Mouse (Mus musculus) forelimb bud, embryonic 11.5 days (tissue): ENCODE measurements around the gene Shank2.
A peak's percentile ranks its signal among the peaks of the same experiment; 100 is the strongest.

Experiments used
- DNase-seq: peaks from one replicate; pipeline ENCODE4 v3.0.0-alpha.2; 2012; ENCODE audit warnings: low read depth, low spot score

Gene Shank2

DNA sequence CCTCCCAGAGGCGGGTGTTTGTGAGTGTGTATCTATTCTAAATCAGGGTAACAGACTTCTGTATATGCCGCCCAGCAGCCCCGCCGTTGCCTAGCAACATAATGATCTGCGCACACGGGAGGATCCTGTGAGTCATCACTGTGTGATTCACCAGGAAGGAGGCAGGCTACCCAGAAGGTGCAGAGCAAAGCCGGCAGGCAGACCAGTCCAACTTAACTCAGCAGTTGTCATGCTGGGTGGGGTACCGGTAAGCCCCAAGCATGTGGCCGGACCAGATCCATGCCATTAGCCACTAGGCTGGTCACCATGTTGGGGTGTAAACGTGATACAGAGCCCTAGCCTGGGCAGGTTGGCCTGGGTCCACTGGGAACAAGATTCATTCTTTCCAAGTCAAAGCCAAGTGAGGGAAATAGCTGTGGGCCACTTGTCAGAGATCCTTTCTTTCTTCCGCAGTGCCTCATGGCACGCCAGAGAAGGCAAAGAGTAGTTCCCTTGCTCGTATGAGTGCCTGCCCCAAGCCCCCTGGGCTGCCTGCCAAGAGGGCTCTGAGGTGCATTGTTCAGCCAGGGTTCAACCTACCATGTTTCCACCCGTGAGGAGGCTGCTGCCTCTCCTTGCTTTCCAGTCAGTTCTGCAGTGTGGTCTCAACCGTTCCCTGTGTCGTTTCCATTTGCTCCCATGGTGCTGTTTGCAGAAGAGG lies 416.1 kb downstream of the Shank2 start:
- DNase-seq: no peak

DNA sequence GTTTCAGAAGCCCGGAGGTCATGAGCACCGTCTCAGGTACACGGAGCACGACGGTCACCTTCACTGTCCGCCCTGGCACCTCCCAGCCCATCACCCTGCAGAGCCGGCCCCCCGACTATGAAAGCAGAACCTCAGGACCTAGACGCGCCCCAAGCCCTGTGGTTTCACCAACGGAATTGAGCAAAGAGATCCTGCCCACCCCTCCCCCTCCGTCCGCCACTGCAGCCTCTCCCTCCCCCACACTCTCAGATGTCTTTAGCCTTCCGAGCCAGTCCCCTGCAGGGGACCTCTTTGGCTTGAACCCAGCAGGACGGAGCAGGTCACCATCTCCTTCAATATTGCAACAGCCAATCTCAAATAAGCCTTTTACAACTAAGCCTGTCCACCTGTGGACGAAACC lies 418.8 kb downstream of the Shank2 start:
- no peak for DNase-seq

DNA sequence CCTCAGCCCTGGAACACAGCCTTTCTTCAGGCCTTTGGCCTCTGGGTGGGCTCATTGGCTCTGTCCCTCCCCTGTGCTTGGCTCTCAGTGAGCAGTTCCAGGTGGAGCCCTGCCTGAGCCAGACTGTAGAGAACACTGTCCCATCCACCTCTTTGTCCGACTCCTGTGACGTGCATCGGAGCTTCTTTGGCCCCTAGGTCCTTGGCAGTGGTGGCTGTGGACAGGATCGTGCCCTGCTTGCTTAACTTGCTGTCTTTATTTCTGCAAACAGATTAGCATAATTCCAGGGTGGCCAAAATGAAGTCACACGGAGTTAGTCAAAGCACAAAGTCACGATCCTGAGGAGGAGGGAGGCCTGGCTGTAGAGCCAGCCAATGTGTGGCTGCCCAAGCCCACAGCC lies 419.8 kb downstream of the Shank2 start:
- DNase-seq: no peak

DNA sequence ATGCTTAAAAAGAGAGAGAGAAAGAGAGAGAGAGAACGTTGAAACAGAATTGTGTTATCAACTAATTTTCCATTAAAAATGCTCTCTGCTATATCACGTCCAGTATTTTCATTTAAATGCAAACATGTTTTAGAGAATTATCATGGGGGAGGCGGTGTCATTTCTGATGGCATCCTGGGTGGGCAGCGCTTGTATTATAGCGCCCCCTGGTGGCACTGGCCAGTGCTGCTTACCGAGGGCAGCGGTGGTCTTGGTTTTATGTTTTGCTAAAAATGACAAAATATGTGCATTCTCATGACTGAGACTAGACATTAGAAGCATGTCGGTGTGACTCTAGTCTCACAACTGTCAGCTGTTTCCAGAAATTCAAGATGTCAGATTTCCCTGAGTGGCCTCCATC lies 424.2 kb downstream of the Shank2 start:
- peak; percentile 47 for DNase-seq

DNA sequence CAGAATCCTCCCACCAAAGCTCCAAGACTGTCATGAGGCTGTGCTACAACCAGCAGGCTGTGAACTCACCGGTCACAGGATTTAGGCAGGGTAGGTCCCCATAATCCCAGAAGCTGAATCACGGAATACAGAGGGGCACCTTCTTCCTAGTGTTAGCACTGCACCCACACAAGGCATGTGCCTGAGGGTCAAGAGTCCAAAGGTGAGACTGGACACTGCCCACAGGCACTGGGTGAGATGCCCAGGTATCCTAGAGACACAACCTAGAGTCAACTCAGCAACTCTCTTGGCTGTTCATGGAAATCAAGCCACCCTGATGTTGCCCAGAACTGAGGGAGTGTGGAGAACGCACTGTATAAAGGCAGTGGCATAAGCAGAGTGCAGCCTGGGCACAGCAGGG lies 424.9 kb downstream of the Shank2 start:
- DNase-seq: no peak

DNA sequence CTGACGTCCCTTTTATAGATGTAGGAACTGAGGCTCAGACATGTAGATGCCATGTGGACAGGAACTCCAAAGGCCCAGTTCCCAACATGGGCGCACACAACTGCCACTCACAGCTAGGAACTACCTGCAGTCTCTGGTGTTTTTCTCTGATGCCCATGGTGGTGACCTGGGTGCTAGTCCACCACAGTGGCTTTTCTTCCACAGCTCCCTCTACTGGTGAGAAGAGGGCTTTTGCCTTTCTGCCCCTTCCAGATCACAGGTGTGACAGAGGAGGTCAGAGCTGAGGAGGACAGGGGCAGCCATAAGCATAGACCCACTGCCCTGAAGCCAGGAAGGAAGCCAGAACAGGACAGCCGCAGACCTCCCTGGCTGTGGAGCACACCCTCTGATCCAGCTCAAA lies 425.7 kb downstream of the Shank2 start:
- no peak for DNase-seq

DNA sequence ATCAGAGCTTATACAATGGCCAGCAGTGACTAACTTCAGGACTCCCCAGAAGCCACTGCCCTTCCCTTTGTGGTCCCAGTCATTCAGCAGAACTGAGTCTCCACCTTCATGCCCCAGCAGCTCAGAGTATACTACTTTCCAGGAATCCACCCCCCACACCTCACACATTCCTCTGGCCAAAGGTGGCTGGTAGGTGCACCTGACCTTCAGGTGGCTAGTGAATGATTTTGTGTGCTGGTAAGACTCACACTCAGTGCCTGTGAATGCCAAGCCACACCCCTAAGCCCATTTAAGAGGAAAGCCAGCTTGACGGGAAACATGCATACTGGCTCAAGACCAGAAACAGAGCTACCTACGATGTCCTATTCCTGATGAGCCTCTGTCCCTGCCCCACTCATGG lies 431.2 kb downstream of the Shank2 start:
- DNase-seq: no peak

DNA sequence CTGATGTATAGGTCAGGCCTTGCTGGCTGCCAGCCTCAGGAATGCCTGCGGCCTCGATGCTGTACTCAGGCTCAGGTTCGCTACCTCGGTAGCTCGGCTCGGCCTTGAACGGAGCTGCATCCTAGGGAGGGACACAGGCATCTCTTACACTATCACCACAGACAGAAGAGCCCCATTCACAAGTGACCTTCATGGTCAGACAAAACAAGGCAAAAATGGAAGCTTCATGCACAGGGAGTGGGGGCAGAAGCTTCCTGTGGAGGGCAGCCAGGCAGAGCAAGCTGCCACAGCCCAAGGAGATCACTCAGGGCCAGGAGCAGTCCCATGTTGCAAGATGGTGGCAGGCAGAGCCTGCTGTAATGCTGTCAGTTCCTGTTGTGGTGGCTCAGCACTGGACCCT lies 437.1 kb downstream of the Shank2 start:
- DNase-seq: no peak

DNA sequence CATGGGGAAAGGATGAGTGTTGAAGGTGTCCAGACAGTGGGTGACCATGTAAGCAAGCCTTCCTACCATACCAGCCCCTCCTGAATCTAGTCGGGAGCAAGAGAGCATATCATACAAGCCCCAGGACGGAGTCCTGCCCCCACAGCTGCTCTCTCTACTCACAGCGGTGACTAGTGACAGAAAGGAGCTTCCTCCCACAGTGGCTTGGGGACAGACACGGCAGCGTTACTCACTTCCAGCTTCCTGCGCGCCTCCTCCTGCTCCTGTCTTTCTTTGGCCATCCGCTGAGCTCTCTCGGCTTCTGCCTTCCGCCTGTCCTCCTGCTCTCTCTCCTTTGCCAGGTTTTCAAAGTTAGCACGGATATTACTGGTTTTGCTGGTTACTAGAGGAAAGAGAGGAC lies 439.7 kb downstream of the Shank2 start:
- no peak for DNase-seq

DNA sequence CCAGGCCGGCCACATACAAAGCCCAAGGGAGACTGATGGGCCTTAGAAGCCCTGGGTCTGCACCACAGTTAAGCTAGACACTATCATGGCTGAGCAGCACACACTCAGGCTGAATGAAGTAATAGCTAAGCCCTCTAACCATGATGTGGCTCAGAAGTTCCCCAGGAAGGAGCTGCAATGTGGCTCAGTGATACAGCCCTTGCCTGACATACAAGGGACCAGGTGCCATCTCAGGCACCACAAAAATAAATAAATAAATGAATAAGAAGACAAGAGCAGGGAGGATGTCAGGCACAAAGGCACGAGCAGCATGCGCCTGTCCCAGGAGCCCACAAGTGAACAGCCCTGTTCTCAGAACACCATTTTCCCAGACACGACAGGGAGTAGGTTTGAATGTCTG lies 440.2 kb downstream of the Shank2 start:
- DNase-seq: no peak

DNA sequence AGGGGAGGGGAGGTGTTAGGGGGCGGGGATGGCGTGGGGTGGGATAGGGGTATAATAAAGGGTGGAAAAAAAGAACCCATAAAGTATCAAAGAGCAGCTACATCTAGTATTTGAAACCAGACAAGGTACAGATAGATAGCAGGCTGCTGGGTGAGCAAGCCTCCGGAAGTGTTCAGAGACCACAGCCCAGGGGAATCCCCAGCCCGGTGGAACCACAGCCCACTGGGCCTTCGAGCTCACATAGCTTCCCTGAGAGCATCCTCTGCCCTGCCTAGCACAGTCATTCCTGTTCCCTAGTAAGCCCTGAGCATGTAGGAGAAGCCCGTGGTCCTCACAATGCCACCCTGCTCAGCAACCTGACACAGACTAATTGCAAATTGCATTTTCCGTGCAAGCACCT lies 443.1 kb downstream of the Shank2 start:
- no peak for DNase-seq

DNA sequence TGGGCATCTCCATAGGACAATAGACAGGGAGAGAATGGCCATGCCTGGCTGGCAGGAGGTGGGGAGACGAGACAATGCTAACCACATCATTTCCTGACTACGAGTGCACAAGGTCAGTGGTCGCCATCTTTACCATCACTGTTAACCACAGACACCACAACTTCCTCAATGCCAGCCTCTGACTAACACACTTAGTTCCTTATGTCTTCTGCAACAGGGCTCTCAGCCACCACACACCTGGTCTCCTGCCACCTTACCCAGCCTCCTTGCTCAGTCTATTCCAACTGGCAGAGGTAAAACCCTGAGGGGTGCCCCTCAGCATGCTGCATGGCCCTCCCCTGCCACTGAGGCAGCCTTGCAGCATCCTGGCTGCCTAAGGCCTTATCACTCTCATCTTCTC lies 445.4 kb downstream of the Shank2 start:
- DNase-seq: no peak

DNA sequence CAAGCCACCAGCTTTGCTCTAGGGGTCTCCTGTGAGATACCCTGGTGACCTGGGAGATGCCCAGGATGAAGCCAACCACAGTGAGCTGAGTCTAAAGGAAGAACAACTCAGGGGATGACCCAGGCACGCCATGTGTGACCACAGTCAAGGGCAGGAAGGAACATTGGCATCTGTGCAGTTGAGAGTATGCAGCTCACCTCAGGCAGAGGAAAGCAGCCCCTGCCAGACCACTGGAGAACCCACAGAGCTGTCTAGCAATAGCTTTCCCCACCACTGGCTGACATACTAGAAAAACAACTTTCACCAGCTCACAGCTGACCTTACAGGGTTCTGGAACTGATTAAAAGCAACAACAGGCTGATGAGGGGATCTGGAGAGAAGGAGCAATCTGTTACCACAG lies 446.5 kb downstream of the Shank2 start:
- no peak for DNase-seq

DNA sequence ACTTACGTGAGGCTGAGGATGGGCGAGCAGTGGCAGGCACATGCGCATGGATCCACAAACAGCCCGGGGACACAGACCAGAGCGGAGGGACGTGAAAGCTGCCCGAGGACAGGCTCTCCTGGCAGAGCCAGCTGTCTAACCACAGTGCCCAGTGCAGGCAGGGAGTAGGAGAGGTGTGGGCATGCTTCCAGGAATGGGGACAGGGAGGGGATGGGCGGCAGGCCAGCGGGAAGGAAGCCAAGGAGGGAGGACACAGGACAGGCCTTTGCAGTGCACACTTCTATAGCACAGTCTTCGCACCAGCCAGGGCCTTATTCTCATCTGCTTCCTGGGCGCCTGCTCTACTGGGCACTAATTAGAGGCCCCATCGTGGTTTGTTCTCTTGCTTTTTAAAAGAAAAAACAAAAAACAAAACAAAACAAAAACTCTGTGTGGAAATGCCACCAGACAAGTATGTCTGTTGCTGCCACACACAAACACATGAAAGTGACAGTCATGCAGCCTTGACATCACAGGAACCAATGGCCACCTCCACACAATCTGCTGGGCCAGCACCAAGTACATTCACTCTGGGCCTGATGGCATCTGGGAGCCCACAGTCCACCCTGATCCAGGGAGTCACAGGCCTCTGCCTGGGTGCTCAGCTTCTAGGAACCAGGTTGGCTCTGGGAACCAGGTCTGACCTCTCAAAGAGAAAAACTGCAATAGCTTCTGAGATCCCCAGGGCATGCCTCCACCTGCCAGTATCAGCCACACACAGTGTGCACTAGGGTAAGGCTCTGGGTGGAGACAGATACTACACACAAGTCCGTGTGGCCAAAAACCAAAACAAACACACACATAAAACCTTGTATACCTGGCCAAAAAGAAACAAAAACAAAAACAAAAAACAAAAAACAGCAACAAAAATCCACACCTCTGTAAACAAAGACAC lies 448.2 kb downstream of the Shank2 start:
- no peak for DNase-seq

DNA sequence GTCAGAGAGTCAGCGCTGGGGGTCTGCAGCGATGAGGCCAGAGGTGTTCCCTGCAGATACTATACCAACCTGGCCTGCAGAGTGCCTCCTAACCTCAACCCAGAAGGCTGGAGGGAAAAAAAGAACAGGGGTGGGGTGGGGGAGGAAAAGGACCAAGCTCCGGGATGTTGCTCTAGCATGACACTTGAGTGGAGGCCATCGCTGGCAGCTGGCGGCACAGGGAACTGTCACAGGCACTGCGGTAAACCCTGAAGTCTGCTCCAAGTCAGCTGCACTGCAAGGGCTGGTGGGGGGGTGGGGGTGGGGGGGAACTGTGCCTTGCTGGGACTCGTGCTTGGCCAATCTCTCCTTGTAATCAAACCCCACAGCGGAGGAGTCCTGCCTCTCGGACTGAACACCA lies 448.9 kb downstream of the Shank2 start:
- DNase-seq: no peak

DNA sequence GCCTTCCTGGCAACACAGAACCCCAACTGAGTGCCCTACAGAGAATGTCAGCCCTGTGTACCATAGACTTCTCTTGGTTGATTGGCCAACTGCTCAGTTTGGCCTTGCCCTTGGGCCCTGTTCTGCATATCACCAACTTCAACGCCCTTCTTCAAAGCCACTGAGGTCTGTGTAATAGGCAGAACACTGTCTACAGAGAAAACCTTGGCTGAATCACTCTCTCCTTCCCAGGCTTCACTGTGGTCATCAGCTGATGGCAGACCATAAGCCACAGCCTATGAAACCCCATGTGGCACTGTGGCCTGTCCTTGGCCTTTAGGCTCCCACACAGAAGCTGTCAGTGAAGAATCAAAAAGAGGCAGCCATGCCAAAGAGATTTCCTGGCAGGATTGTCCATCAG lies 457.2 kb downstream of the Shank2 start:
- no peak for DNase-seq

DNA sequence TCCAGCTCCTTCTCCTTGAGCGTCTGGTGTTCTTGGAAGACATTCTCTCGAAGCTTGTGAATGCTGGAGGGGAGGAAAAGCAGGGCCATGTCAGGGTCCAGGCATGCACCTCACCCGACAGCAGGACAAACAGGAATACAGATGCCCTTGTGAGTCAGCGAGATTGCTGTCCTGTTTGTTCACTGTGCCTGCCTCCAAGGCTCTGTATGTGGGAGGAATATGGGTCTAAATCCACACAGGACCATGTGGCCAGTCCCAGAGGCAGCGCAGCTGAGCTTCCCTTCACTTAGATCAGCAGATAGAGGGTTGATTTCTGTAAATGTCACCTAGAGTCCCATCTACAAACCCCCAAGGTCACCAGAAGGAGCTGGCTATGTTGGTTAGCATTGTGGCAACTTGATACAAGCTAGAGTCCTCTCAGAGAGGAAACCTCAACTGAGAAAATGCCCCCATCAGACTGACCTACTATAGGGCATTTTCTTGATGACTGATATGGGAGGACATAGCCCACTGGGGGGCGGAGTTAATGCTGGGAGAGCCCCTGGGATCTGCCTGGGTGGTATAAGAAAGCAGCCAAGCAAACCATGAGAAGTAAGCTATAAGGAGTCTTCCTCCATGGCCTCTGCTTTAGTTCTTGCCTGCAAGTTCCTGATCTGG lies 459.6 kb downstream of the Shank2 start:
- DNase-seq: no peak

DNA sequence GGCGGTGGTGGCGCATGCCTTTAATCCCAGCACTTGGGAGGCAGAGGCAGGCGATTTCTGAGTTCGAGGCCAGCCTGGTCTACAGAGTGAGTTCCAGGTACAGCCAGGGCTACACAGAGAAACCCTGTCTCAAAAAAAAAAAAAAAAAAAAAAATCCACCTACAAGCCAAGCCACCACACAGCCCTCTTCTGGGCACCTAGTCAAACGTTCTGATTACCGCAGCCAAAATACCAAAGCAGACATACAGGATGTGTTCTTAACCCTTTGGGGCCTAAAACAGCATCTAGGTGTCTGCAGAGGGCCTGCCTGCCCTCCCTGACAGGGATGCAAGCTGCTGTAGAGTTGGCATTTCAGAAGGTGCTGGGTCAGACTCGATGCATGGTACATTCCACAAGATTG lies 460.8 kb downstream of the Shank2 start:
- no peak for DNase-seq

DNA sequence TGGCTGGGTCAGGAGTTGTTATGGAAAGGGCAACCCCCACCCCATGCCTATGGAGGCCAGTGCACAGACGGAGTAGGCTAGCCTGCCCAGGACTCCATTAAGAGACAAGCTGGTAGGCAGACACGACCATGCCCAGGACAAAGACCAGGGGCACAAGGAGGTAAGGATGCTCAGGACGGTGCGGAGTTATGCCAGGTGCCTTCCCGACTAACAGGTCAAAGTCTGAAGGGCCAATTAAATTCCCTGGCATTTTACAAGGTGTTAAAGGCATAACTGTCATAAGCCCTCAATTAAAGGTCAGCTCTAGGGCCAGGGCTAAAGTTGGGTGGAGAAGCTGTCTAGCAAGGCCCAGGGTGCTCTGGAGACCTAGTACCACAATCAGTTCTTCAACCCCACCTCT lies 467.0 kb downstream of the Shank2 start:
- no peak for DNase-seq

DNA sequence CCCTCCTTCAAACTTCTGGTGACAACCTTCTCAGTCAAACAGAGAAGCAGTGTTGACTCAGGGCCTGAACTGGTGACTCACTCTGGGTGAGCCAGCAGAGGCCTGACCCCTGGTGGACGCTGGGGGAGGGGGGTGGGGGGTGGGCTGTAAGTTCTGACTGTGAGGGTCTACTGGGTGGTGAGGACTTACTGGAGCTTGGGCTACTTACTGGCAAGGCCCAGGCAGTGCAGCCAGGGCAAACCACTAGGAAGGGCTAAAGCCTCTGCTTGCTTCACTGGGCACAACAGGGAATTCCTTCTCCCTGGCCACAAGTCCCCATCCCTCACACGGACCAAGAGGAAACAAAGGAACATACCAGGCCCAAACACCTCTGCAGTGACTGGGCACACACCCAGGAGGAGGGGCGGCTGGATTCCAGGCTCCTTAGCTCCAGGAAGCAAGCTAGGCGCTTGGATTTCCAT lies 467.5 kb downstream of the Shank2 start:
- DNase-seq: no peak

DNA sequence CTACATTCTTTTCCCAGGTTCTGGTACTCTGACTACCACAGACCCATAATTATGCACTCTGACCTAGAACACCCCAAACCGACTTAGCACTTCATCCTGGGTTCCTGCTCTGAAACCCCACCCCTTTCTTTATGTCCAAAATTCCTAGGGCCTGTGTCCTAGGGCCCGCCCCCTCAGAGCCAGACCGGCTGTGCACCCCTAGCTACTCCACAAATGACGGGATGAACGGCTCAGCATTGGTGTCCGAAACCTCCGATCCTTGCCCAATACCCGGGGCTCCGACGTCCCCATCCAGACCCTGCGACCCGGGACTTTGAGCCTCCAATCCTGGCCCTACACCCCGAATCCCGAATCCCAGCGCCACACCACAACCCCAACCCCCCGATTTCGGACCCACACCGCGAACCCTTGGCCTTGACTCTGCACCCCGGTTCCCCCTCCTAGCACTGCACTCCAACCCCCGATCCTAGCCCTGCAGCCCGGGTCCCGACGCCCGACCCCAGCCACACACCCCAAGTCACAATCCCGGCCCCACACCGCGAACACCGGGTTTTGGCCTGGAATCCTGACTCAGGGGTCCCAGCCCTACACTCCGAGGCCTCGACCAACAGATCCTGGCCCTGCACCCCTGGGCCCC lies 468.3 kb downstream of the Shank2 start:
- DNase-seq: no peak

DNA sequence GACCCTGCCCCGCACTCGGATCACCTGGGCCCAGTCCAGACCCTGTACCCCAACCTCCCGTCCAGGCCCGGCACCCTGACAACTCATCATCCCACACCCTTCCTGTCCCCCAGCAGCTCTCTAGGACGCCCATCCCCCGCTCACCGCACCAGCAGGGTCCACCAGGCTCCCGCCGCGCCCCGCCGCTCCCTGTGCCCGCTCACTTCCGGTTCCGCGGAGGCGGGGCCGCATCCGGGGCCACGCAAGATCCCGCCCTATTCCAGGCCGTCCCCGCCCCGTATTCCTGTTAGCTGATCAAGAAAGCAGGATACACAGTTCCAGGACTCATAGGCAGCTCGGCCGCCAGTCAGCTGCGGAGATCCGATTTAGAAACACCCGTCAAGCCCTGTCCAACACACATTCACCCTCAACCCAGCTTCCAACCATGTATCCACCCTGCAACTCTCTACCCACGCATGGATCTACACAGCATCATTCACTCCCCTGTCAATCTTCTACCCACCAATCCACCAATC lies 468.9 kb downstream of the Shank2 start, which contains the start of gene Cttn:
Gene Cttn (minus strand): TSS at position 465 of the 515 bp plus-strand sequence.
- DNase-seq: peak; percentile 85
